Mouse (Mus musculus): ENCODE results near the gene Sdr42e1. TPM values are rescaled to one million over a fixed set of nuclear protein-coding genes. Genes with fewer than 3 reads are reported as not detected.

The Sdr42e1 gene
- total RNA-seq (2021): 1 to 10 TPM; 1.7 to 2.1 TPM
- polyA plus RNA-seq (2012; rRNA removed): 4.8 and 5.2 TPM in 2 replicates
- long read RNA-seq: 0 reads

DNA sequence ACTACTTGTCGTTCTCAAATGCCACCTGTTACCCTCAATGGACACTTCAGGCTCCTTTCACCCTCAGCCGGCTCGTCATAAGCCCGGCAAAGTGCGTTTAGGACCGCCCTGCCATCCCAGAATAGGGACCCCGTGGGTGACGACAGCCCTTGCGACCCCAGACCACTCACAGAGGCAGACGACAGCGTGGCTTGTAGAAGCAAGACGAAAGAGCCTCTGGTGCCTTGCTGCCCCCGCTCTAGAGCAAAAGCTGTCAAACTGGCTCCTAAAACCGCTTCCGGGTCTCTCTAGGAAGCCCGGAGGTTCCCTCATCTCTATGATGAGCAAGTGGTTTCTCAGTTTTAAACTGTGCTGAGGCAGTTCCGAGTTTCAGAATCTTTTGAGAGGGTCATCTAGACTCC is at the start of gene Sdr42e1:
Gene Sdr42e1 (minus strand): TSS at position 260 of the 401 bp plus-strand sequence.
- Histone ChIP-seq H3K36me3 (ENCODE audit: control insufficient read depth, insufficient read depth, low read length) (no peaks in the 10 kb centered on the region), H3K4me1 (ENCODE audit: control insufficient read depth, insufficient read depth, low read length) (no peaks in the 10 kb centered on the region), H3K27ac (peak within 1 kb of the TSS; percentile 38; the same call in 1 of the 2 replicates), H3K27me3 (ENCODE audit: control insufficient read depth, insufficient read depth, low read length) (no peaks in the 10 kb centered on the region), H3K4me3 (peak within 1 kb of the TSS; percentile 66), H3K9ac (ENCODE audit: low read depth, low read length) (peak within 1 kb of the TSS; percentile 79), H3K79me2 (replicated peaks; ENCODE audit: control insufficient read depth, insufficient read depth, low read length) (no peaks in the 10 kb centered on the region)
- intact Hi-C loops (cut with DNase I): no loop called here
- TF ChIP-seq EP300 (IDR thresholded peaks at IDR 0.05; ENCODE audit: insufficient read depth, low read depth, low read length): no peak
- TF ChIP-seq CTCF (IDR thresholded peaks at IDR 0.05): no peak
- TF ChIP-seq POLR2A (IDR thresholded peaks at IDR 0.05; ENCODE audit: insufficient read depth, low read depth, low read length): 0 out of 2 replicates have a peak, but pooled peaks have one; percentile 20
- DNase-seq: peak; percentile 50 to 55
- WGBS: 13% methylated on average over 17 of the region's 17 CpGs

- H3K27me3 ChIP-seq (ENCODE audit: control insufficient read depth, insufficient read depth, low read length): no peaks in the 10 kb centered on the region
- H3K79me2 ChIP-seq (replicated peaks; ENCODE audit: control insufficient read depth, insufficient read depth, low read length): no peaks in the 10 kb centered on the region
- TF ChIP-seq CTCF (IDR thresholded peaks at IDR 0.05): no peak
- no peak for TF ChIP-seq POLR2A (IDR thresholded peaks at IDR 0.05; ENCODE audit: insufficient read depth, low read depth, low read length)
- no peak for TF ChIP-seq EP300 (IDR thresholded peaks at IDR 0.05; ENCODE audit: insufficient read depth, low read depth, low read length)
- no peaks in the 10 kb centered on the region for H3K4me1 ChIP-seq (ENCODE audit: control insufficient read depth, insufficient read depth, low read length)
- no peak for DNase-seq
- no peak overlapping the region for H3K9ac ChIP-seq (ENCODE audit: low read depth, low read length)
- no peak overlapping the region for H3K27ac ChIP-seq
- intact Hi-C loops (cut with DNase I): no loop called here
- H3K4me3 ChIP-seq: no peak overlapping the region
- 73% methylated on average over 14 of the region's 14 CpGs for WGBS
- H3K36me3 ChIP-seq (ENCODE audit: control insufficient read depth, insufficient read depth, low read length): no peaks in the 10 kb centered on the region
These were observed 44.8 kb upstream of the Sdr42e1 start for GRCm38 (mm10) chr8:117718152-117718860.

GRCm38 (mm10) chr8:117715896-117716295 is 42.4 kb upstream of the Sdr42e1 start:
- TF ChIP-seq POLR2A (IDR thresholded peaks at IDR 0.05; ENCODE audit: insufficient read depth, low read depth, low read length): no peak
- TF ChIP-seq CTCF (IDR thresholded peaks at IDR 0.05): no peak
- TF ChIP-seq EP300 (IDR thresholded peaks at IDR 0.05; ENCODE audit: insufficient read depth, low read depth, low read length): no peak
- 58% methylated on average over 5 of the region's 5 CpGs for WGBS
- H3K36me3 ChIP-seq (ENCODE audit: control insufficient read depth, insufficient read depth, low read length): no peaks in the 10 kb centered on the region
- no peaks in the 10 kb centered on the region for H3K79me2 ChIP-seq (replicated peaks; ENCODE audit: control insufficient read depth, insufficient read depth, low read length)
- DNase-seq: no peak
- intact Hi-C loops (cut with DNase I): no loop called here
- H3K9ac ChIP-seq (ENCODE audit: low read depth, low read length): no peak overlapping the region
- no peak overlapping the region for H3K27ac ChIP-seq
- no peak overlapping the region for H3K4me3 ChIP-seq
- no peaks in the 10 kb centered on the region for H3K4me1 ChIP-seq (ENCODE audit: control insufficient read depth, insufficient read depth, low read length)
- H3K27me3 ChIP-seq (ENCODE audit: control insufficient read depth, insufficient read depth, low read length): no peaks in the 10 kb centered on the region

- TF ChIP-seq POLR2A (IDR thresholded peaks at IDR 0.05; ENCODE audit: insufficient read depth, low read depth, low read length) (no peak), EP300 (IDR thresholded peaks at IDR 0.05; ENCODE audit: insufficient read depth, low read depth, low read length) (no peak), CTCF (IDR thresholded peaks at IDR 0.05) (no peak)
These were observed 41.1 kb upstream of the Sdr42e1 start for GRCm38 (mm10) chr8:117714604-117715003.

GRCm38 (mm10) chr8:117712226-117712625 is 38.7 kb upstream of the Sdr42e1 start:
- no peak for DNase-seq
- H3K79me2 ChIP-seq (replicated peaks; ENCODE audit: control insufficient read depth, insufficient read depth, low read length): no peaks in the 10 kb centered on the region
- H3K9ac ChIP-seq (ENCODE audit: low read depth, low read length): no peak overlapping the region
- H3K27me3 ChIP-seq (ENCODE audit: control insufficient read depth, insufficient read depth, low read length): no peaks in the 10 kb centered on the region
- H3K4me3 ChIP-seq: no peak overlapping the region
- no peaks in the 10 kb centered on the region for H3K36me3 ChIP-seq (ENCODE audit: control insufficient read depth, insufficient read depth, low read length)
- intact Hi-C loops (cut with DNase I): no loop called here
- 31% methylated on average over 5 of the region's 5 CpGs for WGBS
- no peaks in the 10 kb centered on the region for H3K4me1 ChIP-seq (ENCODE audit: control insufficient read depth, insufficient read depth, low read length)
- TF ChIP-seq EP300 (IDR thresholded peaks at IDR 0.05; ENCODE audit: insufficient read depth, low read depth, low read length): no peak
- no peak for TF ChIP-seq POLR2A (IDR thresholded peaks at IDR 0.05; ENCODE audit: insufficient read depth, low read depth, low read length)
- TF ChIP-seq CTCF (IDR thresholded peaks at IDR 0.05): no peak
- no peak overlapping the region for H3K27ac ChIP-seq

More at GRCm38 (mm10) chr8:117714604-117715003, 41.1 kb upstream of the Sdr42e1 start:
- H3K79me2 ChIP-seq (replicated peaks; ENCODE audit: control insufficient read depth, insufficient read depth, low read length): no peaks in the 10 kb centered on the region
- H3K27me3 ChIP-seq (ENCODE audit: control insufficient read depth, insufficient read depth, low read length): no peaks in the 10 kb centered on the region
- no peak overlapping the region for H3K9ac ChIP-seq (ENCODE audit: low read depth, low read length)
- no peak overlapping the region for H3K4me3 ChIP-seq
- no peaks in the 10 kb centered on the region for H3K36me3 ChIP-seq (ENCODE audit: control insufficient read depth, insufficient read depth, low read length)
- no peaks in the 10 kb centered on the region for H3K4me1 ChIP-seq (ENCODE audit: control insufficient read depth, insufficient read depth, low read length)
- H3K27ac ChIP-seq: no peak overlapping the region
- DNase-seq: peak in 1 of 2 experiments; percentile 9
- intact Hi-C loops (cut with DNase I): no loop called here
- WGBS: 72% methylated on average over 5 of the region's 5 CpGs

DNA sequence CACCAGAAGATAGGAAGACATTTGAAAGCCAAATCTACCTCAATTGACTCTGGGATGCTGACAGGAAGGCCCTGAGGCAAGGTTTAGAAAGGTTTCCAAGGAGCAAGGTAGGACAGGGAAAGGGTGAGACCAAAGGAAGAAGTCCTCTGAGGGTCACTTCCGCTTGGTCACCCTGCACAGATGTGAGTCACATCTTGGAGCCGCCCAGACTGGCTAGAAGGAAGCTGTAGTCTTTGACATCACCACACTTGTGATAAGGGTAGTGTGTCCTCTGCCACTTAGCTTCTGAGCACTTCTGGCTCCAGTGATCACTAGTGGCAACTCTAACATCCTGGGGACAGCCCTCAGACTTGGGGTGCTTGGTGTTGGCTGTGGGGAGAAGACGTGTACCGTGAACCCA is 32.7 kb upstream of the Sdr42e1 start:
- no peaks in the 10 kb centered on the region for H3K36me3 ChIP-seq (ENCODE audit: control insufficient read depth, insufficient read depth, low read length)
- H3K27ac ChIP-seq: no peak overlapping the region
- WGBS: 61% methylated on average over 4 of the region's 4 CpGs
- H3K79me2 ChIP-seq (replicated peaks; ENCODE audit: control insufficient read depth, insufficient read depth, low read length): no peaks in the 10 kb centered on the region
- H3K4me3 ChIP-seq: no peak overlapping the region
- no peak overlapping the region for H3K9ac ChIP-seq (ENCODE audit: low read depth, low read length)
- TF ChIP-seq CTCF (IDR thresholded peaks at IDR 0.05): no peak
- TF ChIP-seq POLR2A (IDR thresholded peaks at IDR 0.05; ENCODE audit: insufficient read depth, low read depth, low read length): no peak
- intact Hi-C loops (cut with DNase I): no loop called here
- no peaks in the 10 kb centered on the region for H3K27me3 ChIP-seq (ENCODE audit: control insufficient read depth, insufficient read depth, low read length)
- no peak for DNase-seq
- H3K4me1 ChIP-seq (ENCODE audit: control insufficient read depth, insufficient read depth, low read length): no peaks in the 10 kb centered on the region

All from heart, adult 2 months (tissue).